Mouse (Mus musculus) right cerebral cortex, postnatal 25 days (tissue): ENCODE data around the gene Smarcd2.
"Not testable (repeated sequence)": the region's sequence is repeated elsewhere in the genome, so short reads cannot be mapped to it uniquely, and the experiment has no call there.

ENCODE experiments used
- DNase-seq: peaks from one replicate; pipeline ENCODE4 v3.0.0; 2022

The Smarcd2 gene

GRCm38 (mm10) chr11:106274971-106275411, 2.2 kb upstream of the Smarcd2 start:
- no peak for DNase-seq

- no peak for DNase-seq
Observed at GRCm38 (mm10) chr11:106274374-106274773, 1.6 kb upstream of the Smarcd2 start.

GRCm38 (mm10) chr11:106273811-106274210, 1.0 kb upstream of the Smarcd2 start:
- no peak for DNase-seq

- no peak for DNase-seq
Observed at GRCm38 (mm10) chr11:106273311-106273684, 526 bp upstream of the Smarcd2 start.

GRCm38 (mm10) chr11:106271794-106272643, 753 bp downstream of the Smarcd2 start:
- no peak for DNase-seq

- no peak for DNase-seq
Observed at GRCm38 (mm10) chr11:106271131-106271793, 1.5 kb downstream of the Smarcd2 start.

GRCm38 (mm10) chr11:106269060-106269431, 3.7 kb downstream of the Smarcd2 start:
- no peak for DNase-seq

GRCm38 (mm10) chr11:106268326-106269059, 4.3 kb downstream of the Smarcd2 start:
- peak; percentile 30 for DNase-seq

GRCm38 (mm10) chr11:106267871-106268270, 4.9 kb downstream of the Smarcd2 start:
- no peak for DNase-seq

- no peak for DNase-seq
Observed at GRCm38 (mm10) chr11:106267311-106267852, 5.4 kb downstream of the Smarcd2 start.

GRCm38 (mm10) chr11:106266431-106266830, 6.3 kb downstream of the Smarcd2 start:
- no peak for DNase-seq

GRCm38 (mm10) chr11:106265570-106265969, 7.2 kb downstream of the Smarcd2 start:
- DNase-seq: no peak

GRCm38 (mm10) chr11:106264988-106265387, 7.8 kb downstream of the Smarcd2 start:
- DNase-seq: no peak

GRCm38 (mm10) chr11:106263963-106264362, 8.8 kb downstream of the Smarcd2 start:
- no peak for DNase-seq

GRCm38 (mm10) chr11:106260826-106261450, 11.8 kb downstream of the Smarcd2 start:
- no peak for DNase-seq

GRCm38 (mm10) chr11:106256775-106257174, 16.0 kb downstream of the Smarcd2 start:
- no peak for DNase-seq

- DNase-seq: peak; percentile 95
Observed at GRCm38 (mm10) chr11:106255685-106256451, 16.9 kb downstream of the Smarcd2 start, which contains the start of the genes Ftsj3 and Psmc5. TSS of gene Ftsj3 (minus strand) at chr11:106256079. TSS of gene Psmc5 (plus strand) at chr11:106256154.

- no peak for DNase-seq
Observed at GRCm38 (mm10) chr11:106255174-106255573, 17.6 kb downstream of the Smarcd2 start.

- no peak for DNase-seq
Observed at GRCm38 (mm10) chr11:106254767-106255166, 18.0 kb downstream of the Smarcd2 start.

GRCm38 (mm10) chr11:106249326-106249725, 23.4 kb downstream of the Smarcd2 start:
- no peak for DNase-seq

- no peak for DNase-seq
Observed at GRCm38 (mm10) chr11:106246834-106247233, 25.9 kb downstream of the Smarcd2 start.

- DNase-seq: not testable (repeated sequence)
Observed at GRCm38 (mm10) chr11:106233978-106234377, 38.8 kb downstream of the Smarcd2 start.
